Mouse (Mus musculus): ENCODE measurements around the gene Neb.

The Neb gene

DNA sequence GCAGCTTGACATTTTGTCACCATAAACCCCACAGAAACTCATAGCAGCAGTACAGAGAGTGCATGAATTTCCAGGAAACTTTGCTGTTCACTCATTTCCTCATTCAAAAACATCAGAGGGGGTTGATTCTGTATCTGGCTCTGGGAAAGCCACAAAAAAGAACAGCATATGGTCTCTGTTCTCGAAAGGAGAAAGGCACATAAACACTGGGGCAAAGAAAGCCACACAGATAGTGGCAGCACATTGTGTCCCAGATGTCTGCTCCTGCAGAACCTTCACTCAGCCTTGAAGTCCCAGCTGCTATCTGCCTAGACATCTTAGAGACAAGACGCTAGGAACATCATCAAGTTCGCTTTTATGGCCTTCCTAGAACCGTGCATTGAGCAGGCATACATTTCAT is 67.5 kb downstream of the Neb start:
- in situ Hi-C loops (cut with MboI, MseI), result no loop called here

DNA sequence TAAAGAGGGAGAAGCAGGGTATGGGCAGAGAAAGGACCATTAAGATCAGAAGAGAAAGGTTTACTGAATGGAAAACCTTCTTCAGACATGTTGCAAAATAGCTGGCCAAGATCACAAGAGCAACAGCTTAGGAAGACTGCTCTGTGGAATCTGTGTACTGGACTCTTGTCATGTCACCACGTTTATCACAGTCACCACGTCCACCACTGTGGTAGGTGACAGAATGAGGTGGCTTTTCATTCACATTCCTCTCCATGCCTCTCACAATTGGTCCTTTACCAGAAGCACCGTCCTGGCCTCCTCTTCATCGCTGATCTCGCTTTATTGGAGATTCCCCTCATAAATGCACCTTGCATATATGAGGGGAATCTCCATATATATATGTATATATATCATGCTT is 71.6 kb downstream of the Neb start:
- in situ Hi-C loops (cut with MboI, MseI), result loop anchor here in 1 of 2 experiments (5.0 to 10.0 kb wide), 2 partner anchors 98 to 291 kb away; no protein-coding TSS in a partner anchor

DNA sequence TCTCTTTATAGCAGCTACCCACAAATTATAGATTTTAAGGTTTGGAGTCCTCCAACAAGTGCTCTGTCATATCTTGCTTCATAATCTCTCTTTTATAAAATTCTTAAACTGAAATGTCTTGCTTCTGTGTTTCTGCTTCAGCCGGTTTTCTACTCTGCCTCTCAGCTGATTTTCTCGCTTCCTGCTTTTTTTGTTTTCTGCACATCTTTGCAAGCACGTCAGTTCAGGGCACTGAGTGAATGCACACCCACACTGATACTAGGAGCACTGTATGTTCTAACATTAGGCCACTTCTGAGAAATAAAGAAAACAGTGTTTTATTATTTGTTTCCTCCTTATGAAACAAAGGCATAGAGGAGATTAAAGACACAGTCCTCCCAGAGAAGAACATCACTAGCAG is 73.7 kb downstream of the Neb start:
- in situ Hi-C loops (cut with MboI, MseI), result loop anchor here in 1 of 2 experiments (10.0 kb wide), 1 partner anchor 100 kb away; no protein-coding TSS in a partner anchor

GRCm38 (mm10) chr2:52303405-52303804 is 74.9 kb downstream of the Neb start:
- in situ Hi-C loops (cut with MboI, MseI), result loop anchor here in 1 of 2 experiments (10.0 kb wide), 1 partner anchor 101 kb away; no protein-coding TSS in a partner anchor

DNA sequence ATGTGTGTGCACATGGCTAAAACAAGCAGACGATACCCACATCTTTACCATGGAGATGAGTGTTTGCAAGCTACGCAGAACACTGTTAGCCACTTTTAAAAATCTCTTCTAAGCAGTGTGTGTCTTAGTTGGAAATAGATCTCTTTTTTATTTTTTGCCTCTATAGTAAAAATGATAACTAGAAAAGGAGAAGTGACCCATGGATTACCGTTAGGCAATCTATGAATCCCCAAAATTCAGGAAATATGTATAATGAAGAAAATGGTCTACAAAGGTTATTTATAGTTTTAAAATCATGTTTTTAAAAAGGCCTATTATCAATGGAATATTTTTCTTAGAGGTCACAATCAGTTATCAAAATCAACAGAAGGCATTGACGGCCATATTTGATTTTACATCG is 80.3 kb downstream of the Neb start:
- in situ Hi-C loops (cut with MboI, MseI), result no loop called here

- in situ Hi-C loops (cut with MboI, MseI), result no loop called here
Observed at GRCm38 (mm10) chr2:52296779-52297178, 81.5 kb downstream of the Neb start.

- in situ Hi-C loops (cut with MboI, MseI), result no loop called here
Observed at GRCm38 (mm10) chr2:52287436-52287835, 90.8 kb downstream of the Neb start.

DNA sequence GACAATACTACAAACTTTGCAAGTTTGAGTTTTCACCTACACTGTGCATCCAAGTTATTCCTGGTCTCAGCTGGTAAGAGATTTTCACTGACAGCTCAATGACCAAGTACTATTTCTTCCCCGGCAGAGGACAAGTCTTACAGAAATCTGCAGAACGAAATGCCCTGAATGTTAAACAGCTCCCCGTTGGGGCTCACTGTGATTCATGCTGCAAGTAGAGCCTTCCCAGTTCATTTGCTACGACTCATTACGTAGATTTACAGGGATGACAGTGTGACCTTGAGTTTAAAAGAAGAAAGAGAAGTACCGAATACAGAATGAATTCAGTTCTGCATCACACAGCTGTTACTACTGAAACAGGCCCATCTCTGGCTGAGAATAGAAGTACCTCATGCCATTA is 91.9 kb downstream of the Neb start:
- in situ Hi-C loops (cut with MboI, MseI), result no loop called here

GRCm38 (mm10) chr2:52272146-52272545 is 106.1 kb downstream of the Neb start:
- in situ Hi-C loops (cut with MboI, MseI), result no loop called here

DNA sequence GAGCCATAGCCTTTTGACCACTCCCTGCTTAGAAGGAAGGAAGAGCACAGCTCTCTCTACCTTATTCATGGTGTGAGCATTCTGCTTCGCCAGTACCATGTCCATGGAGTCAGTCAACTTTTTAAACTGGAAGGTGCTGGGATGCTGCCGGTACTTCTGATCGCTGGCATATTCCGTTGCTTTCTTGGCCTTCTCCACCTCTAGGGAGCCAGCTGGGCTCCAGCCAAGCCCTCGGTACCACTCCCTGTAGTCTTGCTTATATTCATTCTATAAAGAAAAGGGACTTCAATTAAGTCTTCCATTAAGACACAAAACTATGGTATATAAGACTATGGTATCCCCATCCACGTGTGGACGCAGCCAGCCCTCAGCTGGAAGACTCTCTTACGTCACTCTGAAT is 107.4 kb downstream of the Neb start:
- in situ Hi-C loops (cut with MboI, MseI), result no loop called here

DNA sequence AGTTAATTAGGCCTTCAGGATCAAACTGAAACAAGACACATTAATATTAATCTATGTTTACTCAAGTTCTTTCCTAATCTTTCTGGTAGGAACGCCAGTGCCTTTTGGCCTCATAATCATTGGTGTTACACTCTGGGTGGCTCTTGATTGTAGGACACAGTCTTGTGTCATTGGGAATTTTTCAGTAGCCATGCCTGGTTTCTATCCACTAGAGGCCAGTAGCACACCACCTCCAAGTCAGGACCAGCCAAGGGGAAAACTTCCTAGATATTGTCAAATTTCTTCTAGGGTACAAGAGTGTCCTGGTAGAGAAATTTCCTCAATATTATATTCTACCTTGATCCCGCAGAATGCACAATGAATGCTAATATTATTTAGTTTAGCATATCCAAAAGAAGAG is 116.1 kb downstream of the Neb start:
- in situ Hi-C loops (cut with MboI, MseI), result no loop called here

DNA sequence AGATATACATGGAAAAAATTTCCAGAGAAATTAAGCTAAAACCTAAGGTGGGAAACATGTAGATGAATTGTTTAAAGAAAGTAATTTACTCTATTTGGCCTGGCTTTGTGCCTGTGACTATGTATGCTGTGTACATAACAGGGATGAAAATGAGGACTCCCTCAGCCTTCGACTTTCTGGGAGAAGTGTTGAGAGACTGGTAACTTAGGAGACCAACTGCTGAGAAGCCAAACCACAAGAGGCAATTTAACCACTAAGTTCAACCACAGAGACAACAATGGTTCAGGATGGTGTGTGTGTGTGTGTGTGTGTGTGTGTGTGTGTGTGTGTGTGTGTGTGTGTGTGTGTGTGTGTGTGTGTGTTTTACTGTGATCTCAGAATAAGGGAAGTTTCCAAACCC is 126.2 kb downstream of the Neb start:
- in situ Hi-C loops (cut with MboI, MseI), result no loop called here

DNA sequence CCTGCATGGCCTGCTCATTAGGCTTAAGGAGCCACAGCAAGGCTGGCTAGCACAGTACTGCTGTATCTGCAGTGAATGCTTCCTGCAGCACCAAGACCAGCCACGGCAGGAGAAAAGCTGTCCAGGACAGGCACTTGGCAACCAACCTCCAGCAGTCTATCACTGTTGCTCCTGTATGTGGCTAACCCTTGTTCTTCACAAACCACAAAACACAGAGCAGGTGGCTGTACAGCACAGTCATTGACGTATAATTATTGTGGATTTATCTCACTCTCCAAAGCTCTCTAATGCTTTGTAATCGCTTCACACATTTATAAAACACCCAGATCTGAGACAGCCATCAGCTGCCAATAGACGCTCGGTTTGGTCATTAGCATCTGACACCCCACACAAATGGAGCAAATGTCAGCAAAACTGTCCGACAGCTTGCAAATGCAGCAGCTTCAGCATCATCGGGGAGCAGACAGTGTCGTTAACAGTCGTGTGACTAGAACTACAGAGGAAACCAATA is 129.9 kb downstream of the Neb start:
- in situ Hi-C loops (cut with MboI, MseI), result no loop called here

GRCm38 (mm10) chr2:52245091-52245490 is 133.2 kb downstream of the Neb start:
- in situ Hi-C loops (cut with MboI, MseI), result no loop called here

- in situ Hi-C loops (cut with MboI, MseI), result no loop called here
Observed at GRCm38 (mm10) chr2:52242691-52243090, 135.6 kb downstream of the Neb start.

DNA sequence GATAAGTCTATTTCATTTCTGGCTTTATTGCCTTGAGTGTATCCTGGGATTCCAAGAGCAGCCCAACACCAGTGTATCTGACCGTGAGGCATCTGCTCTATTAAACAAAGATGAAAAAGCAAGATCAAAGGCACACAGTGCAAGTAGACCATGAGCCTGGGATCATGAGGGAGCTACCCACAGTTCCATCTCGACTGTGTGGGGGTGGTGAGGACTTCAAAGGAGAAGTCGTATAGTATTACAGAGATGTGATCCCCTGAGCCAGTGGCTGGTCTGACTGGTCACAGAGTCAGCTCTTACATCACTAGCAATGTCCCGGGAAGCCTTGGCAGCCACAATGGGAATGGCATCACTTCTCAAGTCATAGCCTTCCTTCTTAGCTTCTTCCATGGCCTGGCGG is 140.4 kb downstream of the Neb start:
- in situ Hi-C loops (cut with MboI, MseI), result no loop called here

DNA sequence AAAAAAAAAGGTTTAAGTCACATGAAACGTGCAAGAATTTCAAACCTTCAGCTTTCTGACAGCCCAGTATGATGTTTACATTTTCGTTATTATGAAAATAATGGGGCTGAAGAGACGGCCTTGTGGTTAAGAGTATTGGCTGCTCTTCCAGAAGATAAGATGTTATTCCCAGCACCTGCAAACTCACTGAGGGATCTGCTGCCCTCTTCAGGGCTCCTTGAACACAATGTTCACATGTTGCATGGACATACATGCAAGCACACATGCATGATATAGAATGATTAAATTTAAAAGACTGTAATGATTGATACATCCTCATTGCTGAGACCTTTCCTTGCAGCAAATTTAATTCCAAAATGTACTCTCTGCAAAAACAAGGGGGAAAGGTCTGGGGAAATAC is 150.7 kb downstream of the Neb start:
- in situ Hi-C loops (cut with MboI, MseI), result no loop called here

GRCm38 (mm10) chr2:52224366-52224765 is 153.9 kb downstream of the Neb start:
- in situ Hi-C loops (cut with MboI, MseI), result no loop called here

DNA sequence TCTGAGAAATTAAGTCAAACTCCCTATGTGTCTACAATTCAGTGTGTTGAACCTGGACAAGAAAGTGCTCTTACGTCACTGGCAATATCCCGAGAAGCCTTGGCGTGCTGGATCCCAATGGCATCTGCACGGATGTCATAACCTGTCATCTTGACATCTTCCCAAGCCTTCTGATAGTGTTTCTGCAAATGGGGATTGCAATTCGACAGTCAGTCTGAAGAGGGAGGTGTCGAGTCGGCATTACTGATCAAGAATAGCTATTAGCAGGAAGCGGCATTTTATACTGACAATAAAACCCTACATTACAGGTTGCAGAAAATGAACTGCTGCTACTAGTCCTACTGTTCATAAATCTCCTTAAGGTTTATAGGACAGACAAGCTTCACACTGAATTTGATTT is 158.2 kb downstream of the Neb start:
- in situ Hi-C loops (cut with MboI, MseI), result no loop called here

DNA sequence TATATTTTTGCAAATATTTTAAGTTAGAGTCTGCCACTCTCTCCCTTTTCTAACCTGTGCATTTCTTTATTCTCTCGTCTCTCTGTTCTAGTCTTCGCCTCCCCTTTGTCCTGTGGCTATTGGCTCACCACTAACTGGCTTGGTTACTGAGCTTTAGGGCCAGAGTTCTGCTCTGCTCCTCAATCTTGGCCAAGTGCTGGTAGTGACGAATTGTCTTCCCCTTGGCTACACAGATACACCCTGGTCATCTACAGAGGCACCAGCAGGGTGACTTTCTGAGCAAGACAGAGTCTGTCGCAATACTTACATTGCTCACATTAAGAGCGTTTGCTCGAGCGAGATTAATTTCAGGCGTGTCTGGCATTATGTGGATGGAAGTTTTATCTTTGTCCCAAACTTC is 162.3 kb downstream of the Neb start:
- in situ Hi-C loops (cut with MboI, MseI), result no loop called here

- in situ Hi-C loops (cut with MboI, MseI), result no loop called here
Observed at GRCm38 (mm10) chr2:52212561-52212961, 165.7 kb downstream of the Neb start.

GRCm38 (mm10) chr2:52211358-52211899 is 166.8 kb downstream of the Neb start:
- in situ Hi-C loops (cut with MboI, MseI), result no loop called here

GRCm38 (mm10) chr2:52210685-52211084 is 167.6 kb downstream of the Neb start:
- in situ Hi-C loops (cut with MboI, MseI), result no loop called here

GRCm38 (mm10) chr2:52204992-52205391 is 173.3 kb downstream of the Neb start:
- in situ Hi-C loops (cut with MboI, MseI), result no loop called here

Measured in T-helper 17 cell (primary cell).